ENCODE assay signal across 14 mouse cellular contexts in the genomic region with DNA sequence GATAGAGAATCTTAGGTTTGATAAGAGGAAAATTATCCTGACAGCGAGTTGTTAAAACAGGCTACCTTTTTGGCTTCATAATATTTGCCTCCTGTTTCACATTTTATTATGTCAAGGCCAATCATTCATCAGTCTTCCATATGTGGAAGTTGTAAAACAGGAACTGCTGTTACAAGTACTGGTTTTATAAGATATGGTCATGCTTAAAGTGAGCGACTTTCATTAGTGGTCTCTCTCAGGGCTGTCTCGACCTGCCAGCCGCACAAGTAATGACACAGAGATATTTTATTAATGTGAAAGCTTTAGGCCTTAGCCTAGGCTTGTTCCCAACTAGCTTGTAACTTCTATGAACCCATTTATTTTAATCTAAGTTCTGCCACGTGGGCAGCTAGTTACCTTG.
"Had no signal": no experiment of that assay in that cellular context is flagged by ENCODE, and none has a peak within 500 bp of the region (broad histone marks: within the 10 kb centered on the region; RNA-seq: fewer than 3 reads in every experiment).

No protein-coding gene starts in this region.

- ATAC-seq: intestine, postnatal 0 days had no signal

- DNase-seq: kidney, adult 2 months; kidney, postnatal 36 days; left cerebral cortex, postnatal 4 days; liver, embryonic 13.5 days; lung, adult 2 months; lung, postnatal 14 days; lung, postnatal 4 days; midbrain, embryonic 14.5 days; thymus, adult 2 months; thymus, postnatal 25 days had no signal

- H3K9ac ChIP-seq: liver, embryonic 13.5 days had no signal

- H3K4me1 ChIP-seq: liver, embryonic 13.5 days had no signal

- H3K4me2 ChIP-seq: liver, embryonic 13.5 days; midbrain, embryonic 11.5 days had no signal

- H3K27me3 ChIP-seq: liver, embryonic 13.5 days had no signal

- H3K4me3 ChIP-seq: liver, embryonic 13.5 days had no signal

- H3K27ac ChIP-seq: kidney, postnatal 0 days; liver, embryonic 13.5 days; stomach, postnatal 0 days had no signal

- H3K36me3 ChIP-seq: liver, embryonic 13.5 days had no signal

- H3K9me3 ChIP-seq: liver, embryonic 13.5 days had no signal
